Mouse (Mus musculus) activated CD4-positive, CD25-positive, alpha-beta regulatory T cell, adult 4 months (primary cell): ENCODE measurements around the gene Kif16b. TPM values are rescaled to one million over a fixed set of nuclear protein-coding genes. Genes with fewer than 3 reads are reported as not detected.

ENCODE experiments used
- ATAC-seq: one replicate; pipeline ENCODE4 v1.8.0; 2017
- polyA plus RNA-seq, 2 experiments: library from polyadenylated mRNA; unstranded; fragments of 100-300 nt; shearing (Covaris generic); gene quantifications; one replicate each; pipeline ENCODE4 v1.2.1; 2017

Kif16b gene
- polyA plus RNA-seq, 2 experiments from 2014 or later, result 9.1 to 9.7 TPM

- no peak for ATAC-seq
These were observed 26.8 kb downstream of the Kif16b start for GRCm38 (mm10) chr2:142874562-142874961.

GRCm38 (mm10) chr2:142870055-142870454 is 31.3 kb downstream of the Kif16b start:
- no peak for ATAC-seq

DNA sequence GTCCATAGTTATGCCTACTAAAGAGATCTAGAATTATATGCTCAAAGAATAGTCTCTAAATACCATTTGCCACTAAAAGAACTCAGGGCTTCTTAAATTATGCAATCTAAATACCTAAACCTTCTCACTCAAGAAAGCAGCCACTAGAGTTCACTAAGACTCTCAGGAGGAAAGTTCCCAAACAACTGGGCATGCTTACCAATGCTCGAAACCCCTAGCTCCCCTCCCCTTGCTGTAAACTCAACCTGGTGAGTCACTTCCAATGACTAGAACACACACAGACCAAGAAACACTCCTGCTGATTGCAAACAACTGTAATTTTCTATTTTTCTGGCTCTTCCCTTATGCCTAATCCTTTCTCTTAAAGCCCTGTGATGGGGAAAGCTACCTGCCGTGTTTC is 33.9 kb downstream of the Kif16b start:
- no peak for ATAC-seq

GRCm38 (mm10) chr2:142860994-142861393 is 40.3 kb downstream of the Kif16b start:
- no peak for ATAC-seq

GRCm38 (mm10) chr2:142859452-142859851 is 41.9 kb downstream of the Kif16b start:
- ATAC-seq, result no peak

- no peak for ATAC-seq
These were observed 62.6 kb downstream of the Kif16b start for GRCm38 (mm10) chr2:142838775-142839174.

DNA sequence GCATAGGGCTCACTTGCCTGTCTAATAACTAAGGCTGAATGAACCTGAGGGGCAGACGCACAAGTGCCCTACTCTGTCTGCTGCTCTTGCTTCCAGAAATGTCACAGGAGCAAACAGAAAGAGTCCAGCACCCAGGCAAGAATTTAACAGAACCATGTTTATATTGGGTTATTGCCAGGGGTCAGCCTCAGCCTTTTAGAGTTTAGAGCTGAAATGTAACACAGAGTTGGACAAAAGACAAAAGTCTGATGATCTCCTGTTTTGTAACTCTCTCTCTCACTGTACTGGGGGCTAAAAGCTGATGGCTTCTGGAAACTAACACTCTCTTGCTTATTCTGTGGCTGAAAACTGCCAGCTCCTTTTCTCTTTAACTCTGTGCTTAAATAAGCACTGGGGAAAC is 63.2 kb downstream of the Kif16b start:
- ATAC-seq, result no peak

GRCm38 (mm10) chr2:142834751-142835150 is 66.6 kb downstream of the Kif16b start:
- ATAC-seq, result no peak

GRCm38 (mm10) chr2:142832617-142833422 is 68.5 kb downstream of the Kif16b start:
- no peak for ATAC-seq

- peak; percentile 64 for ATAC-seq
These were observed 88.3 kb downstream of the Kif16b start for GRCm38 (mm10) chr2:142813033-142813432.

DNA sequence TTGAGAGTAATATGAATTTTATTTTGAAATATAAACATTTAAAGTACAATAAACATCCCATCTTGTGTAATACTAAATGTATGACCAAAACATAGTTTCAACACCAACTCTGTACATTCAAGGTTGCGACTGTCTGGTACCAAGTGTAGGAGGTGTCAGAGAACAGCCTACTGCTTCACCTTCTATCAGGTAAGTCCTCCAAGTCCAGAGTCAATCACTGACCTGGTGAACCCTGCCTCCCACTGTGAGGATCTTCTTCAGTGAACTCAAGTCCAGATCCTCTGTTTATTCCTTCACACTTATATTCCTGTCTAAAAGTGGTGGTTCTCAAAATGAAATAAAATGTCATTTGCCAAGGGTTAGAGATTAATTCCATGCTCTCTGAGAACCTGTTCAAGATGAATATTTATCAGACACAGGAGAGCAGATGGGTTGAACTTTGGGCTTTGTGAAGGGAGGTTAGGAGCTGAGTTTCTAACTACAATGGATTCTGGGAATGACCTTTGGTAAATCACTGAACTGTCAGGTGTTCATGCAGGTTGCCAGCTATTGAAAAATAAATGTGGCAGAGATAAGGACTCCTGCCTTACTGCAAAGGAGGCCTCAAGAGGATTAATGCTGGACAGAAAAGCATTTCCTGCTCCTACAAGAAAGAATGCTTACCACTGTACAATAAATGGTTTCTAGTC is 97.4 kb downstream of the Kif16b start:
- no peak for ATAC-seq

DNA sequence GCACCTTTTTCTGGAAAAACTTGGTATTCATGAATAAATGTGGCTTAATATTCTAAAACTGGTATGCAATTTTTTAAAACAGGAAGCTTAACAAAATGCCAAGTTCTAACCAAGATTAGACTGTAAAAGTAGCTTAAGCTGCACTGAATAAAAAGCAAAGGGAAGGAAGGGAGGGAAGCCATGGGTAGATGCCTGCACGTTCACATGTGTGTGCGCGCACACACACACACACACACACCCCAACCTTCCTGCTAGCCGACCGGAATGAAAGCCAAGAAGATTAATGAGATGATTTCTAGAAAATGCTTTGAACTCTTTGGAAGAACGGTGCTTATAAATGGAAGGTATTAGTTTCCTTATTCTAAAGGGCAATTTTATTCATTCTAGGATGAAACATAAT is 104.0 kb downstream of the Kif16b start:
- ATAC-seq, result no peak

GRCm38 (mm10) chr2:142775358-142775757 is 126.0 kb downstream of the Kif16b start:
- ATAC-seq, result no peak

DNA sequence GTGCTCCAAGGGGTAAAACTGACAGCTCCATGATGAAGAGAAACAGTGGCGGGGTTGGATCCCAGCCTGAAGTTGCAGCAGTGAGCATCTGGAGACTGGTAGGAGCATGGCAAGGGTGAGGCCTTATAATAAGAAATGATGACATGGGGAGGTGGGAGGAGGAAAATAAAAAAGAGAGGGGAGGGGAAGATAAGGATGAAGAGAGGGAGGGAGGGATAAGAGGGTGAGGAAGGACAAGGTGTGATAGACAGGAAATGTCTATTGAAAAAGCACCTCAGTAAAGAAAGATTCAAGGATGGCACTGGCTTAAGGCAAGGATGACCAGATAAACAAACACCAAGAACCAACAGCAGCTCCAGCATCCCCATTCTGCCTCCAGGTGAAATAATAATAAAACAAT is 126.6 kb downstream of the Kif16b start:
- ATAC-seq, result no peak

DNA sequence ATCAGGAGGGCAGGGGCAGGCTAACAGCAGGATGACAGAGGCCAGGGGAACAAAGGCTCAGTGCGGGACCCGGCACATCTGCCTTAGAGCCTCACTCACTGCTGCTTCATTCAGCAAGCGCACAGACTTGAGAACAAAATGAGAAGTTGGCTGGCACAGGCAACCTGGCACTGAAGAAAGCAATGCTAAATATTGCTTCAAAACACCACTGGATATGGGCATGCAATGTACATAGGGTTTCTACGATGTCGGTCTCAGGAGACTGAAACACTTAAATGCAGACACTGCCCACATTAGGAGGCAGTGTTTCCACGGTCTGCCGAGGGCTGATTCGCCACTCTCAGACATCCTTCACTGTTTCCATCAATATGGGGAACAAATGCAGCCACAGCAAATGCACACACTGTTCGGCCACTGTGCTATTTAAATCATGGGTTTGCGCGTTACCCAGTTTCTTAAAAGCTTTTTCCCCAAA is 131.6 kb downstream of the Kif16b start:
- ATAC-seq, result no peak

GRCm38 (mm10) chr2:142764276-142764675 is 137.1 kb downstream of the Kif16b start:
- no peak for ATAC-seq

- no peak for ATAC-seq
These were observed 140.5 kb downstream of the Kif16b start for GRCm38 (mm10) chr2:142760843-142761242.

DNA sequence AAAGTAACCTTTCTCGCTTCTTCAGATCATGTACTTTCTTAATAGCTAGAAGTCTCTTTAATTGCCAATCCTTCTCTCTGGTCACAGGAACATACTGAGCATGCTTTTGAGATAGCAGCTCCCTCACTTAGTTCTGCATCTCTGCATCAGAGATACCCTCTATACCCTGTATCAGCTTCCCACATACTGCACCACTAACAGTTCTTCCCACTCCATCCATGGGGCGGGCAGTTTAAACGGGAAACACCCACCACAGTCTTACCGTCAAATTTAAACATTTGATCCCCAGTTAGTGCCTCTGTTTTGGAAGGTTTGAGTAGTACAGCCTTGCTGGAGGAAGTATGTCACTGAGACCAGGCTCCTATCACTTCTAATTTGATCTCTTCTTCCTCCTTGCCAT is 142.1 kb downstream of the Kif16b start:
- no peak for ATAC-seq

DNA sequence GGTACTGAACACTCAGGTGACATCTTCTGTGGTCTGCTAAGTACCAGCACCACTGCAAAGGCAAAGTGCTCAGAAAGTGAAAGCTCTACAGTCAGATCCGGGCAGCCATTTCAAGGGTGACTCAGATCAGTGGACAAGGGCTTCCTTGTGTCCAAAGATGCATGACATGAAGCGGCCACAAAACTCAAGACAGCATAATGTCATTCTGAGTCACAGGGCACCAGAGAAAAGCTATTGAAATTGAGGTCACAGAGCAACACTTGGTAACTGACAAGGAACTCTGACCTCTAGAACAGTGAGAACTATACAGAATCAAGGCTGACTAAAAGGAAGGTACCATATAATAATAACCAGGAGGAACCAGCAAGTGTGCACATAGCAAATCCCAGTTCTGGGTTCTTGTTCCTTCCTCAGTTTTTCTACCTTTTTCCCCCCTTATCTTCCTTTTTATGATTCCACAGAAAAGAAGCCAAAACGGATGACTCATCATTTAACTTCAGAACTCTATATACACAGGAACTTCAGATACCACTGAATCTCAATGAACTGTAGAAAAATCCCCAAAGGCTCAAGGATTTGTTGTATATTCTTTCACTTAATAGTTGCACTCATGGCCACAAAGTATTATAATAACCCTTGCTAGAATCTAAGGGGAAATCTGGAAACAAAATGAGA is 143.1 kb downstream of the Kif16b start:
- ATAC-seq, result no peak

DNA sequence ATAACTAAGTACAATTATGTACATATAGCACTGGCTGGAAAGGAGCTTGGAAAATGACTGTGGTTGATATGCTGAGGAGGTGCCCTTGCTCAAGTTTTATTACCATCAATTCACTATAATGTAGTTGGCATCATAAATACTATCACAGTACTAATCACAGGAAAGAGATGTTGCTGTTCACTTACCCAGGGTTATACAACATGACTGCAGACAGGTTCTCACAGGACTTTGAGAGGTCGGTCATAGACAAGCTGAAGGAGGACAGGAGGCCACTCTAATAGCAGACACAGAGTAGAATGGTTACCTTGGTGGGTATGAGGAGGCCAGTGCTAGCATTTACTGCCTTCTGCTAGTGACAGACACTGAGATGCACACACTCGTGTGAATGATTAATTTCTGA is 162.0 kb downstream of the Kif16b start:
- ATAC-seq, result no peak

DNA sequence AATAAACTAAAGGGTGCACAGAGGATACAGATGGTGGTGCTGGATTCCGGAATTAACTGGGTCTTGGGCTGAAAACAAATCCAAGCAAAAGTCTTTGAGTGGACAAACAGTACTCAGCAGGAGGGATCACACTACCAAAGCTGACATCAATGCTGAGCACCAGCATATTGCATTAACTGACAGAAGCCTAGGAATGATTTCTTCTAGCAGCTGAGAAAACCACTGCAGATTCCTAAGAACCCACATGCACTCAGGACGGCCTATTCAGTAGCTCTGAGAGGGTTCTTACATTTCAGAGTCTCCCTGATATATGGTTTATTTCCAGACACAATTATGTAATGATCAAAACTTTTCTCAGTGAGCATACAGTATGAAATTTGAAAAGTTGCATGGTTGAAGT is 162.8 kb downstream of the Kif16b start:
- no peak for ATAC-seq

DNA sequence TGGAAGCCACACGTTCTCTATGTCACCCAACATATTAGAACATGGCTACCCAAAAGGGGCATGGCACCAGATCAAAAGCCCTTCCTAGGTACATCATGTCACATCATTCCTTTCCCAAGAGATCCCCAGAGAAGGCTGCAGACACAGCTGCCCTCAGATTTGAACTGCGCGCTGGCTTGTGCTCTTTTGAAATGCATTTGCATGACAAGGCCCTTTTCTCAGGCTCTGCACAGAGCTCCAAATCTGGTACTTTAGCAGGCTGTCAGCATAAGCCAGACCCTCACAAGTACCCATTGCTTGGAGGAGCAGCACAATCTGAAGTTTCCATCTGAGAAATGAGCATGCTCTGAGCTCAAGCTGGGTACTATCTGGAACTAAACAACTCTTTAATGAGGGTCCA is 165.6 kb downstream of the Kif16b start:
- ATAC-seq, result no peak

DNA sequence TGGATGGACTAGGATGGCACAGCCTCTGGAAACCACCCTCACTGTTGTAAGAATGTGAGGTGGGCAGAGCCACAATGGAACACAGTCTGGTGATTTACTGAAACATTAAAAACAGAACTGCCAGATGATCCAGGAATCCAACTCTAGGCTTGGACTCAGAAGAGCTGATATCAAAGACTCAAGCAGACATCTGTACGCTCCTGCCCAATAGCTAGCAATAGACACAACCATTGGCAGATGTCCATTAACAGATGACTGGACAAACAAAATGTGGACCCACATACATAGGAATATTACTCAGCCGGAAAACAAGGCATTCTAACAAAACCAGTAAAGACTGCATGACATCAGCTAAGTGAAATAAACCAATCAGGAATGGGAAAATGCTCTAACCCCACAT is 167.3 kb downstream of the Kif16b start:
- ATAC-seq, result no peak

- no peak for ATAC-seq
These were observed 169.0 kb downstream of the Kif16b start for GRCm38 (mm10) chr2:142732370-142732769.
